Mouse (Mus musculus) hindbrain, postnatal 0 days (tissue): ENCODE measurements at regions not wholly inside any gene's neighbourhood (a gene's known extent, or its start where the extent isn't known, plus 50 kb on each side); places are given as distances from the start of the nearest gene placed in this dataset.

Experiments
- ATAC-seq: fragments of 200-750 bp; cut with Nextera tagmentation; 2 replicates; pipeline ENCODE4 v1.8.0; 2017; ENCODE audit warnings: mild to moderate bottlenecking, moderate TSS enrichment, moderate library complexity
- DNase-seq: peaks from one replicate; pipeline ENCODE4 v3.0.0-alpha.2; 2015; ENCODE audit warnings: low spot score
- H3K27ac ChIP-seq: fragments of 300-500 bp; sonication (generic); 2 replicates; pipeline ENCODE4 v1.5.1; 2014; ENCODE audit warnings: mild to moderate bottlenecking
- H3K27me3 ChIP-seq: fragments of 300-500 bp; sonication (generic); 2 replicates; pipeline ENCODE4 v1.6.1; 2014; ENCODE audit warnings: low read length, mixed read lengths; ENCODE audit not compliant: insufficient read depth
- H3K36me3 ChIP-seq: fragments of 300-500 bp; sonication (generic); 2 replicates; pipeline ENCODE4 v1.6.1; 2014; ENCODE audit warnings: low read length, mixed read lengths; ENCODE audit not compliant: insufficient read depth
- H3K4me1 ChIP-seq: fragments of 300-500 bp; sonication (generic); 2 replicates; pipeline ENCODE4 v1.6.1; 2014; ENCODE audit warnings: antibody characterized with exemption, low read length, mixed read lengths; ENCODE audit not compliant: insufficient read depth
- H3K4me2 ChIP-seq: fragments of 300-500 bp; sonication (generic); 2 replicates; pipeline ENCODE4 v1.6.1; 2014; ENCODE audit warnings: low read depth, mild to moderate bottlenecking, low read length, moderate library complexity, mixed read lengths
- H3K4me3 ChIP-seq: fragments of 300-500 bp; sonication (generic); 2 replicates; pipeline ENCODE4 v1.5.1; 2014; ENCODE audit warnings: low read length
- H3K9ac ChIP-seq: fragments of 300-500 bp; sonication (generic); replicated peaks from 2 replicates; pipeline ENCODE4 v1.6.1; 2014; ENCODE audit warnings: mild to moderate bottlenecking, low read length, moderate library complexity, mixed read lengths
- H3K9me3 ChIP-seq: fragments of 300-500 bp; sonication (generic); 2 replicates; pipeline ENCODE4 v1.6.1; 2016; ENCODE audit warnings: low read length, mixed read lengths
- CTCF ChIP-seq: IDR thresholded peaks from 2 replicates; pipeline ENCODE4 v1.5.1; 2016; ENCODE audit warnings: antibody characterized with exemption, control low read depth, low read depth
- whole genome bisulfite sequencing: fragments of 180-500 bp; shearing (Covaris S2); extraction: QIAGEN DNeasy Blood & Tissue Kit; methylation state at CpG from one replicate; pipeline ENCODE4 v1.1.7; 2014; 5-methylcytosine and 5-hydroxymethylcytosine counted together

GRCm38 (mm10) chr15:49664834-49665565 lies 4219.7 kb upstream of the Gm7489 start:
- no peak overlapping the region for H3K9ac ChIP-seq
- ATAC-seq (no peak), DNase-seq (no peak)
- no peaks in the 10 kb centered on the region for H3K4me1 ChIP-seq
- no peaks in the 10 kb centered on the region for H3K27me3 ChIP-seq
- 90% methylated on average over 4 of the region's 4 CpGs for WGBS
- no peak for TF ChIP-seq CTCF
- H3K4me2 ChIP-seq = no peak overlapping the region
- no peak overlapping the region for H3K4me3 ChIP-seq
- H3K9me3 ChIP-seq = no peaks in the 10 kb centered on the region
- H3K36me3 ChIP-seq = no peaks in the 10 kb centered on the region
- no peak overlapping the region for H3K27ac ChIP-seq
